Mouse (Mus musculus): Measurements from ENCODE around the gene Ssh2. TPM values are rescaled to one million over a fixed set of nuclear protein-coding genes. Genes with fewer than 3 reads are reported as not detected.
"Not testable (repeated sequence)": the region's sequence is repeated elsewhere in the genome, so short reads cannot be mapped to it uniquely, and the experiment has no call there.

Ssh2 gene
- total RNA-seq, 2 experiments from 2014 or later: 34.8 to 37.1 TPM

DNA sequence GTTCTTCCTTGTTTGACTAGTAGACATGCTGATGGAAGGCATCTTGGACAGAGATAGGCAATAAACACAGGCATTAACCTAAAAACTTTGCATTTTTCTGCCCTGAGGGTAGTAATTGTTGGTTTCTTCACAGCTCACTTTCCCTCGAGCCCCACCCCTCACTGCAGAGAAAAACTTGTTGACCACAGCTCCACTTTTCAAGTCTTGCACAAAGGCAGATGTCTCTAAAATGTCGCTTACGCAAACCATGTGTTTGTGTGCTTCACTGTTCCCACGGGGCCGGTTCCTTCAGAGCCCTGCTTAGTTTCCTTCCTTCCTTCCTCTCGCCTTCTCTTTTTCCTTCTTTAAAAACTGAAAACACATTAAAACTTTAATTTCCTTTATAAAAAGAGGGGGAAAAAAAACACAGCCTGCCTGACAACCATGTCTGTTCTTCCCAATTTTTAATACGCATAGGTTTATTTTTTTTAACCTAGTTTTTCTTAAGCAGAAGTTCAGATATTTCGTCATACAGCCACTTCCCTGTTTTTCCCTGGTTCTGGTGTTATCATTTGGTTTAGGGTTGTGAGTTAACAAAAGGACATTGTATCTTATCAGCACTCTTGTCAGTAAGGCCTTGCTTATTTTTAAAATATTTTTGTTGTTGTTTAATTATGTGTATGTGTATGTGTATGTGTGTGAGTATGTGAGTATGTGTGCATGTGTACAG lies 156.3 kb downstream of the Ssh2 start:
- intact Hi-C loops (cut with DNase I): no loop called here
- DNase-seq (ENCODE audit: low spot score in 2 of 2): peak; percentile 12 to 40

GRCm38 (mm10) chr11:77378622-77379021 lies 162.5 kb downstream of the Ssh2 start:
- DNase-seq (ENCODE audit: low spot score in 2 of 2): no peak
- intact Hi-C loops (cut with DNase I): no loop called here

DNA sequence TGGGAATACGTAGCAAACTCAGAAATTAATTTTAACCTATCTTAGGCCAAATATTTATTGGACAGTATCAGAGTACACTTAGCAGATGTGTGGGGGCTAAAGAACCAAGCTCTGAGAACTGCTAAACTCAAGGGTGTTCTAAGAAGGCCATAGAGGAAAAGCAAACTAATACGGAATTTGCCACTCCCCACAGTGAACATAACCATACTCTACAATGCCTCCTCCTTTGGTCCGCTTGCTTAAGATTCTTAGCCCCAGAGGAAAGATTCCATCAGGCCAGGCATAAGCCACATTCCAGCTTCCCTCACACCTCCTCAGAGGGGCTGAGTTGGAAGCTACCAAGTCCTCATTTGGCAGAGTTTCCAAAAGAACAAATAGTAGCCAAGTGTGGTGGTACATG lies 165.1 kb downstream of the Ssh2 start:
- DNase-seq (ENCODE audit: low spot score in 2 of 2): no peak
- intact Hi-C loops (cut with DNase I): no loop called here

GRCm38 (mm10) chr11:77384151-77384550 lies 168.1 kb downstream of the Ssh2 start:
- intact Hi-C loops (cut with DNase I): no loop called here
- DNase-seq (ENCODE audit: low spot score in 2 of 2): no peak

DNA sequence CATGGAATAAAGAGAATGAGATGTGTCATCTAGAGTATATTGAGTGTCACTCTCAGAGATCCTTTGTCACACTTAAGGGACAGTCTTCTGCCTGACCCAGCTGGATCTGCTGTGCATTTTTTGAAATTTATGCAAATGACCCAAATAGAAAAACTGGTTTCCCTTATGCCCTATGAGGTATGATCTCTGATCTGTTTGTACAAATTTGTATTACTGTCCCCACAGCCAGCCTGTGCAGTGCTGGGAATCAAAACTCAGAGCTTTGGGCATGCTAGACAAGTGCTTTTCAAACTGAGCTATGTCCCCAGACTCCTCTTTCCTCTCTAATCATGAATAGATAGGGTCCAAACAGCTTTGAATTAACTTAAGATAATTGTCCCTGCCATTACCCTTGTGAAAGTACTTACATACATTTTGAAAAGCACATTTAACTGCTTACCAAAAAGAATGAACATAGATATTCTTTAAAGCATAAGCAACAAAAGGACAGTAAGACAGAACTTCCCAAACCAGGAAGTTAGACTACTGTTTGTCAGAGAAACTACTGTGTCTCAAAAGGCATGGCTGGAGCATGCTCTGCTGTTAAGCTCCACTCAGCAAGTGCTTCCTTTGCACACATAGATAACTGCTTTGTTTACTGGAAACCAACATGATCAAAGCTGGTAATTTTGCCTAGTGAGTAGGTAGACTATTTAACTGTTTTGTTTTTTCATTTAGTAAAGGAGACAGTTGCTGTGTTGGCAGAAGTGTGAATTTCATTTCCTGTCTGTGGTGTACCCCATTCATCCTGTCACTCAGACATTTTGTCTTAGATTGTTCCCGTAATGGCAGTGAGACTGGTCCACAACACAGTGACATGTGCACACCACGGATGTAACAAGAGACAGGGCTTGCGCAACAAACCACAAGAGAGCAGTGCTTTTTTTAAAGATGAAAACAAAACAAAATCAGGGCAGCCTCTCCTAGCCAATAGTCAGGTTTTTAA lies 169.9 kb downstream of the Ssh2 start:
- peak; percentile 18 to 33 for DNase-seq (ENCODE audit: low spot score in 2 of 2)
- intact Hi-C loops (cut with DNase I): no loop called here

DNA sequence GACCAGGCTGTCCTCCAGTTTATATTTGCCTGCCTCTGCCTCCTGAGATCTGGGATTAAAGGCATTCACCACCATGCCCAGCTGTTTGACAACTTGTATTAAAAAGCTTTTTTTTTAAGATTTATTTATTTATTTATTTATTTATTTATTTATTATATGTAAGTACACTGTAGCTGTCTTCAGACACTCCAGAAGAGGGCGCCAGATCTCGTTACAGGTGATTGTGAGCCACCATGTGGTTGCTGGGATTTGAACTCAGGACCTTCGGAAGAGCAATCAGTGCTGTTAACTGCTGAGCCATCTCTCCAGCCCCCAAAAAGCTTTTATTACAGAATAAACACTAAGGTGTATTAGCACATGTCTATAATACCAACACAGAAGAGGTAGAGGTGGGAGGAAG lies 172.1 kb downstream of the Ssh2 start:
- intact Hi-C loops (cut with DNase I); DNase-seq (ENCODE audit: low spot score in 2 of 2): not testable (repeated sequence)

- intact Hi-C loops (cut with DNase I): no loop called here
- no peak for DNase-seq (ENCODE audit: low spot score in 2 of 2)
Measured at GRCm38 (mm10) chr11:77395539-77395938, 179.5 kb downstream of the Ssh2 start.

DNA sequence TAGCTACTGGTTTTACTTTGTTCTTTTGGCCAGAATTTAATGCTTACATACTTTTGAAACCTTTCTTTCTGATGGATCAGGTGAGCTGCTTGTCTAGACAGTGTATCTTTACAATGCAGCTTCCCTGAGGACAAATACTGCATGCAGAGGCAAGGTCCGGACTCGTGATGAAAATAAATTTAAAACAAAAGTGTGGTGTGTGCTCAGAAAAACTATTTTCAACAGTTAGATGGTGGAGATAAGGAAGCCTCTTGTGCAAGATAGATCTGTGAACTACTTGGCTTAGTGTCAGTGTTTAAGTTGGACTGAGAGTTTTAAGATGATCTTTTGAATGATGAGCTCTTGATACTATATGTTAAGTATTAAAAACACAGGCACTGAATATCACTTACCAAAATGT lies 186.4 kb downstream of the Ssh2 start:
- intact Hi-C loops (cut with DNase I): no loop called here
- DNase-seq (ENCODE audit: low spot score in 2 of 2): no peak

GRCm38 (mm10) chr11:77406329-77406728 lies 190.2 kb downstream of the Ssh2 start:
- no peak for DNase-seq (ENCODE audit: low spot score in 2 of 2)
- intact Hi-C loops (cut with DNase I): no loop called here

DNA sequence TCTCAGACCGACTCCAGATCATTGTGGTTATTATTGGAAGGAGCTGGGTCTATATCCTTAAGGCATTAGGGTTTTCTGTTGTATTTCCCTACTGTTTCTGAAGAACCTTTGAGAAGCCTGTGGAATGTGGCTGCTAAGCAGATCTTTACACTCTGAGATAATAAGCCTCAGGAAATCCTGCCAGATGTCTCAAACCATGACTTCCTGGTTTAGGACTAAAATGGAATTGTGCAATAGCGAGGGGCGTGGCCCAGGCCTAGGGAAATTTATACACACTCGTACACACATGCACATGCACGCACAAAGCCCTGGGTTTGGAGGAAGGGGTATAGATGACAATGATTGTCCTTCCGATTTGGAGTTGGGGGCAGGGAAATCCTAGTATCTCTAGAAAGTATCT lies 193.8 kb downstream of the Ssh2 start:
- intact Hi-C loops (cut with DNase I): no loop called here
- peak; percentile 18 to 29 for DNase-seq (ENCODE audit: low spot score in 2 of 2)

DNA sequence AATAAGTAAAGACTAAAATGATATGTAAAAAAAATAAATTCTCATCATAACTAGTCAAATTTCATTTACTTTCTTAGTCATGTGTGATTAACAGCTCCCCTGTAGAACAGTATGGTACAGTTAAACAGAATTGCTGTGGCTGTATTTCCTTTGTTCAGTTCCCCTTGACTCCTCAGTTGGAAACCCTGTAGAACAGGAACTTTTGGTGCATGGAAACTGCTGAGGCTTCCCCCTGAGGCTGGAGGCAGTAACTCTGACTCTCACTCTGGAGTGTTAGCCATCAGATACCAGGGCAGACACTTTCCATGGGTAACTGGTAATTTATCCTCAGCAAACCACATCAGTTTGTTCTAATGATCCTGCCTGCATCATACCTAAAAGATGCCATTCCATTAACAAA lies 195.2 kb downstream of the Ssh2 start:
- intact Hi-C loops (cut with DNase I): no loop called here
- DNase-seq (ENCODE audit: low spot score in 2 of 2): no peak

DNA sequence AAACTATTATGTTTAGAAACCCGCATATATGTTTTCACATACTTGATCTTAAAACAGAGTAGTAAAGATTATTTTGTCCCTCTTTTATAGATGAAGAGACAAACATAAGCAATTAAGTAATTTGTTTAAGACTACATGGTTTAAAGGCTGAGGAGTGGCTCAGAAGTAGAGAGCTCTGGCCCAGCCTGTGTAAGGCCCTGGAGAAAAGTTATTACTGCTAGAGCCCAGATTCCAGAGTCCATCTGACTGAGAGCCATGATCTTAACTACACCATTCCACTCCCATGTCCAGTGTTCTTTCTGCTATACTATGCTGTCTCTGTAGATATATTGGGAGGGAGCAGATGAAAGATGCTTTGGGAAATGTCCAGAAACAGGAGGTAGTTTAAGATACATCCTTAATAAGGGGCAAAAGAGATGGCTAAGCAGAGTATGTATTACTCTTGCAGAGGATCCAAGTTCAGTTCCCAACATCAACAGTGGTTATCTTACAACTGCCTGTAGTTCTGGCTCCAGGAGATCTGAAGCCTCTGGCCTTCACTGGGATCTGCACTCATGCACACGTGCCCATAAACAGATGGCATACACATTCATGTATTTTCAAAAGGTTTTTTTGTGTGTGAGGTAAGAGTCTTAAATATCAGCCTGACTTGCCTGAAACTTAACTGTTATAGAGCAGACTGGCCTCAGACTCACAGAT lies 198.2 kb downstream of the Ssh2 start:
- no peak for DNase-seq (ENCODE audit: low spot score in 2 of 2)
- intact Hi-C loops (cut with DNase I): no loop called here

GRCm38 (mm10) chr11:77416212-77417000 lies 200.3 kb downstream of the Ssh2 start:
- intact Hi-C loops (cut with DNase I): no loop called here
- DNase-seq (ENCODE audit: low spot score in 2 of 2): no peak

- intact Hi-C loops (cut with DNase I): no loop called here
- no peak for DNase-seq (ENCODE audit: low spot score in 2 of 2)
Measured at GRCm38 (mm10) chr11:77418021-77418420, 201.9 kb downstream of the Ssh2 start.

GRCm38 (mm10) chr11:77423175-77423859 lies 207.2 kb downstream of the Ssh2 start:
- DNase-seq (ENCODE audit: low spot score in 2 of 2): no peak
- intact Hi-C loops (cut with DNase I): no loop called here

DNA sequence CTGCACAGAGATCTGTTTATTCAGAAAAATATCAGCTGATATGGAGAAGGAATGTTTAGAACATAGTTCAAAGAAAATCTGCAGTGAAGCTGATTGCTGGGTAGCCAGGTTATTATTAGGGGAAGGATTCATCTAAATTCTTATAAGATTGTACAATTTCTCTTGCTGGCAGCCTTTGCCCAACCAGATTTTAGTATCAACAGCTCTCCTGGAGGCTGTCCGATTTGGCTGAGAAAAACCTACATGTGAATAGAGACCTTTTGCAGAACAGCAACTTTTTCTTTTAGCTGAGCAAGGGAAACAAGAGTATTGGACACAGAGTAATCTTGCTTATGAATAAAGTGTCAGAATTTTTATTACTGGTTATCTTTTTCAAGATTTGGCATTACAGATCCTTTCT lies 212.4 kb downstream of the Ssh2 start:
- intact Hi-C loops (cut with DNase I): no loop called here
- DNase-seq (ENCODE audit: low spot score in 2 of 2): no peak

DNA sequence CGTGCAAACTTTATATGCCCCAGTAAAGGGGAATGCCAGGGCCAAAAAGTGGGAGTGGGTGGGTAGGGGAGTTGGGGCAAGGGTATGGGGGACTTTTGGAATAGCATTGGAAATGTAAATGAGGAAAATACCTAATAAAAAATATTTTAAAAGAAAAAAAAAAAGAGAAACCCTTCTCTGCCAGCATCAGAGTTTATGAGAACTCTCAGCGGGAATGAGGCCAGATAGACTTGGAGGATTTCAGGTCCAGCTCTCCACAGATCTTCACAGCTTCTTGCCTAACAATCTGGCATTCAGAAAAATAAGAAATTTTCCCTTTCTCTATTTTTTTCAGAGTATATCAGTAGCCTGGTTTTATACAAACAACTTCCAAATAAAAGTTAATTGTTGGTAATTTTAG lies 220.9 kb downstream of the Ssh2 start:
- DNase-seq (ENCODE audit: low spot score in 2 of 2): no peak
- intact Hi-C loops (cut with DNase I): no loop called here

DNA sequence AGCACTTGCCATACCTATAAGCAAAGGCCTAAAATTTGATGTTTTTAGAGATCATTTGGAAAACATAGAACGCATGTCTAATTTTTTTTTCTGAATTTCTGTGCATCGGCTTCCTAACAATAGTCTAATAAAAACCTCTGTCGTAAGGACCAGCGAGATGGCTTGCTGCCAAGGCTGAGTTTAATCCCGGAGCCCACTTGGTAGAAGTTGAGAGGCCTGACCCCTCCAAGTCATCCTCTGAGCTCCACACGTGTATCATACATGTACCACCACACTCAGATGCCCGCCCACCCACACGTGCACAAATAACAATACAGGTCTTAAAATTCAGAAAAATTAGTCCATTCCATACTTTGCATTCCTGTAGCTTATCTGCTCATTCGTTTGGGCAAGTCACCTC lies 224.0 kb downstream of the Ssh2 start:
- intact Hi-C loops (cut with DNase I): loop anchor here (10.0 kb wide), 1 partner anchor 95 kb away; no protein-coding TSS in a partner anchor
- no peak for DNase-seq (ENCODE audit: low spot score in 2 of 2)

- DNase-seq (ENCODE audit: low spot score in 2 of 2): no peak
- intact Hi-C loops (cut with DNase I): loop anchor here (10.0 kb wide), 1 partner anchor 96 kb away; no protein-coding TSS in a partner anchor
Measured at GRCm38 (mm10) chr11:77441020-77441419, 224.9 kb downstream of the Ssh2 start.

Measured in left cerebral cortex, postnatal 25 days (tissue).